Mouse (Mus musculus) cerebellum, adult 2 months (tissue): Measurements from ENCODE around the gene Gsta3. TPM values are rescaled to one million over a fixed set of nuclear protein-coding genes. Genes with fewer than 3 reads are reported as not detected.
"Not testable (repeated sequence)": the region's sequence is repeated elsewhere in the genome, so short reads cannot be mapped to it uniquely, and the experiment has no call there.

Source experiments
- DNase-seq, 2 experiments: peaks; one replicate each; pipeline ENCODE4 v3.0.0; 2021
- H3K27ac ChIP-seq: fragments of 200-500 bp; 2 replicates; pipeline ENCODE4 v1.5.1; 2012; ENCODE audit warnings: low read length, control low read depth, inconsistent platforms; ENCODE audit not compliant: insufficient read depth
- H3K27me3 ChIP-seq: fragments of 200-500 bp; 2 replicates; pipeline ENCODE4 v1.6.1; 2012; ENCODE audit warnings: inconsistent platforms, mild to moderate bottlenecking, low read length, moderate library complexity; ENCODE audit not compliant: control insufficient read depth, insufficient read depth
- H3K4me1 ChIP-seq: fragments of 200-500 bp; 2 replicates; pipeline ENCODE4 v1.6.1; 2011; ENCODE audit warnings: low read length; ENCODE audit not compliant: control insufficient read depth, insufficient read depth
- H3K4me3 ChIP-seq: fragments of 200-500 bp; replicated peaks from 2 replicates; pipeline ENCODE3; 2011; ENCODE audit warnings: mild to moderate bottlenecking, low read depth, low read length, control low read depth; ENCODE audit not compliant: insufficient read depth
- CTCF ChIP-seq: fragments of 200-500 bp; IDR thresholded peaks from 2 replicates; pipeline ENCODE4 v1.5.1; 2011; ENCODE audit warnings: low read depth, mild to moderate bottlenecking, control low read depth, low read length, moderate library complexity, borderline replicate concordance; ENCODE audit not compliant: insufficient read depth
- POLR2A ChIP-seq: fragments of 200-500 bp; IDR thresholded peaks from 2 replicates; pipeline ENCODE4 v1.6.1; 2011; ENCODE audit warnings: low read length, control low read depth, borderline replicate concordance; ENCODE audit not compliant: insufficient read depth
- WGBS: fragments of 180-500 bp; shearing (Covaris S2); methylation state at CpG from one replicate; pipeline ENCODE4 v1.1.7; 2018; 5-methylcytosine and 5-hydroxymethylcytosine counted together
- polyA plus RNA-seq: library from polyadenylated mRNA; depleted of rRNA; stranded (reverse); fragments of >200 nt; gene quantifications from 2 replicates; pipeline ENCODE4 v1.2.3, GENCODE M21; 2012

Gene Gsta3
- polyA plus RNA-seq, 1 experiment, result 2.1 TPM

- TF ChIP-seq POLR2A, result no peak
- H3K4me3 ChIP-seq, result no peak overlapping the region
- 95% methylated on average over 6 of the region's 6 CpGs for WGBS
- H3K27me3 ChIP-seq, result no peaks in the 10 kb centered on the region
- no peak for DNase-seq
- H3K4me1 ChIP-seq, result no peaks in the 10 kb centered on the region; the same call in 1 of the 2 replicates
- H3K27ac ChIP-seq, result no peak overlapping the region
Measured at GRCm38 (mm10) chr1:21273091-21273490, 32.7 kb downstream of the Gsta3 start.

GRCm38 (mm10) chr1:21274437-21275040 is 34.1 kb downstream of the Gsta3 start:
- no peak overlapping the region for H3K4me3 ChIP-seq
- no peak overlapping the region for H3K27ac ChIP-seq
- no peaks in the 10 kb centered on the region for H3K27me3 ChIP-seq
- no peak for DNase-seq
- WGBS, result 79% methylated on average over 2 of the region's 2 CpGs
- TF ChIP-seq POLR2A (no peak), CTCF (no peak)
- H3K4me1 ChIP-seq, result no peaks in the 10 kb centered on the region; the same call in 1 of the 2 replicates

GRCm38 (mm10) chr1:21275366-21275765 is 35.0 kb downstream of the Gsta3 start:
- H3K4me3 ChIP-seq, DNase-seq, H3K4me1 ChIP-seq, H3K27me3 ChIP-seq, H3K27ac ChIP-seq: not testable (repeated sequence)
- 21% methylated on average over 5 of the region's 5 CpGs for WGBS

GRCm38 (mm10) chr1:21276158-21276557 is 35.8 kb downstream of the Gsta3 start:
- H3K4me1 ChIP-seq, H3K4me3 ChIP-seq, H3K27me3 ChIP-seq, H3K27ac ChIP-seq, DNase-seq: not testable (repeated sequence)
- 39% methylated on average over 2 of the region's 2 CpGs for WGBS

GRCm38 (mm10) chr1:21280306-21280705 is 39.9 kb downstream of the Gsta3 start:
- WGBS, result 57% methylated on average over 2 of the region's 2 CpGs
- DNase-seq, result no peak
- Histone ChIP-seq H3K4me3 (no peak overlapping the region), H3K4me1 (no peaks in the 10 kb centered on the region; the same call in 1 of the 2 replicates), H3K27me3 (no peaks in the 10 kb centered on the region), H3K27ac (no peak overlapping the region)
- TF ChIP-seq POLR2A (no peak), CTCF (no peak)

- DNase-seq, H3K4me1 ChIP-seq, H3K27me3 ChIP-seq, H3K4me3 ChIP-seq, H3K27ac ChIP-seq: not testable (repeated sequence)
- 62% methylated on average over 2 of the region's 2 CpGs for WGBS
Measured at GRCm38 (mm10) chr1:21284644-21285043, 44.3 kb downstream of the Gsta3 start.

GRCm38 (mm10) chr1:21291394-21291793 is 51.0 kb downstream of the Gsta3 start:
- TF ChIP-seq CTCF (no peak), POLR2A (no peak)
- WGBS, result 95% methylated on average over 4 of the region's 4 CpGs
- no peak for DNase-seq
- H3K27me3 ChIP-seq, result no peaks in the 10 kb centered on the region
- H3K4me3 ChIP-seq, result no peak overlapping the region
- no peak overlapping the region for H3K27ac ChIP-seq
- H3K4me1 ChIP-seq, result no peaks in the 10 kb centered on the region

- Histone ChIP-seq H3K27me3 (no peaks in the 10 kb centered on the region), H3K4me3 (no peak overlapping the region), H3K27ac (no peak overlapping the region), H3K4me1 (no peaks in the 10 kb centered on the region)
- no peak for DNase-seq
- 42% methylated on average over 1 of the region's 1 CpGs for WGBS
- TF ChIP-seq POLR2A, result no peak
- no peak for TF ChIP-seq CTCF
Measured at GRCm38 (mm10) chr1:21292590-21292989, 52.2 kb downstream of the Gsta3 start.

GRCm38 (mm10) chr1:21296169-21296568 is 55.8 kb downstream of the Gsta3 start:
- 92% methylated on average over 1 of the region's 1 CpGs for WGBS
- TF ChIP-seq POLR2A, result no peak
- no peak for TF ChIP-seq CTCF

More at GRCm38 (mm10) chr1:21296169-21296568, 55.8 kb downstream of the Gsta3 start:
- H3K27ac ChIP-seq, result no peak overlapping the region
- no peaks in the 10 kb centered on the region for H3K27me3 ChIP-seq
- H3K4me3 ChIP-seq, result no peak overlapping the region
- DNase-seq, result no peak
- H3K4me1 ChIP-seq, result no peaks in the 10 kb centered on the region
